Mouse (Mus musculus) ES-Bruce4 (cell line): ENCODE results near the gene Syt1.

Experiments
- CTCF ChIP-seq: IDR thresholded peaks from one replicate; pipeline ENCODE4 v1.8.1; 2011; ENCODE audit warnings: low read depth, low read length
- EP300 ChIP-seq: IDR thresholded peaks from 2 replicates; pipeline ENCODE4 v1.6.1; 2011; ENCODE audit warnings: low read depth, low read length; ENCODE audit not compliant: insufficient read depth
- POLR2A ChIP-seq: IDR thresholded peaks from one replicate; pipeline ENCODE4 v1.8.1; 2011; ENCODE audit warnings: low read length; ENCODE audit not compliant: insufficient read depth

DNA sequence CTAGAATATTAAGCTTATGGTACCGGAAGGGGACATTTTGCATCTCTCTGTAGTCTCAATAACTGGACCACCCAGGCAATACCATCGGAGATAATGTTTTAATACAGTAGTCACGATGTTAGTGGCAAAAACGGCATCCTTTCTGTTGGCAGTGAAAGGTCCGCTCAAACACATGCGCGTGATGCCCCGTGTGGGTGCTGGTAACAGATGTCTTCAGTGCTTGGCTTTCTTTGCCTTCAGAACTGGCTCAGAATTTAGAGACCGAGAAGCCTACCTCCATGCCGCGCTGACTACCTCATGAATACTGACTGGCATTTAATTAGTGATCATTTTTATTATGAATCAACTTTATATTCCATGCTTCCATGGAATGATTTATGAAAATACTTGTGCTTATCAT, 355.7 kb downstream of the Syt1 start:
- no peak for TF ChIP-seq CTCF
- TF ChIP-seq POLR2A: no peak
- TF ChIP-seq EP300: no peak
